Mouse (Mus musculus) intestine, postnatal 0 days (tissue): ENCODE measurements around the gene Sdc4. TPM values are rescaled to one million over a fixed set of nuclear protein-coding genes. Genes with fewer than 3 reads are reported as not detected.

Experiments
- ATAC-seq: fragments of 200-750 bp; cut with Nextera tagmentation; 2 replicates; pipeline ENCODE4 v1.8.0; 2017; ENCODE audit warnings: mild to moderate bottlenecking, moderate TSS enrichment, moderate library complexity
- H3K27ac ChIP-seq: fragments of 300-500 bp; sonication (generic); 2 replicates; pipeline ENCODE4 v1.5.1; 2014; ENCODE audit warnings: mild to moderate bottlenecking, low read depth, low read length, moderate library complexity
- H3K27me3 ChIP-seq: fragments of 300-500 bp; sonication (generic); replicated peaks from 2 replicates; pipeline ENCODE4 v1.6.1; 2014; ENCODE audit warnings: low read length, mixed read lengths; ENCODE audit not compliant: control insufficient read depth, insufficient read depth
- H3K36me3 ChIP-seq: fragments of 300-500 bp; sonication (generic); 2 replicates; pipeline ENCODE4 v1.6.1; 2014; ENCODE audit warnings: mild to moderate bottlenecking, moderate library complexity; ENCODE audit not compliant: control insufficient read depth, insufficient read depth
- H3K4me1 ChIP-seq: fragments of 300-500 bp; sonication (generic); replicated peaks from 2 replicates; pipeline ENCODE4 v1.6.1; 2014; ENCODE audit warnings: antibody characterized with exemption, low read length, mixed read lengths; ENCODE audit not compliant: control insufficient read depth, insufficient read depth
- H3K4me2 ChIP-seq: fragments of 300-500 bp; sonication (generic); replicated peaks from 2 replicates; pipeline ENCODE4 v1.6.1; 2014; ENCODE audit warnings: low read depth, mild to moderate bottlenecking, moderate library complexity
- H3K4me3 ChIP-seq: fragments of 300-500 bp; sonication (generic); 2 replicates; pipeline ENCODE4 v1.5.1; 2014; ENCODE audit warnings: low read depth, low read length
- H3K9ac ChIP-seq: fragments of 300-500 bp; sonication (generic); 2 replicates; pipeline ENCODE4 v1.6.1; 2014; ENCODE audit warnings: mild to moderate bottlenecking, low read depth, low read length
- H3K9me3 ChIP-seq: fragments of 300-500 bp; sonication (generic); 2 replicates; pipeline ENCODE4 v1.6.1; 2016; ENCODE audit warnings: mixed run types; ENCODE audit not compliant: control insufficient read depth
- CTCF ChIP-seq: sonication (generic); IDR thresholded peaks from 2 replicates; pipeline ENCODE4 v1.5.1; 2016; ENCODE audit warnings: low read depth, mild to moderate bottlenecking, control low read depth, antibody characterized with exemption, moderate library complexity
- WGBS: fragments of 180-500 bp; shearing (Covaris S2); extraction: QIAGEN DNeasy Blood & Tissue Kit; methylation state at CpG from one replicate; pipeline ENCODE4 v1.1.7; 2014; 5-methylcytosine and 5-hydroxymethylcytosine counted together
- polyA plus RNA-seq: library from polyadenylated mRNA; unstranded; fragments of >200 nt; fragmentation: Nextera tagmentation; extraction: Ambion mirVana; gene quantifications from 2 replicates; pipeline ENCODE4 v1.2.1, GENCODE M21; 2015

The Sdc4 gene
- polyA plus RNA-seq, 1 experiment from 2014 or later, result 92.0 TPM

DNA sequence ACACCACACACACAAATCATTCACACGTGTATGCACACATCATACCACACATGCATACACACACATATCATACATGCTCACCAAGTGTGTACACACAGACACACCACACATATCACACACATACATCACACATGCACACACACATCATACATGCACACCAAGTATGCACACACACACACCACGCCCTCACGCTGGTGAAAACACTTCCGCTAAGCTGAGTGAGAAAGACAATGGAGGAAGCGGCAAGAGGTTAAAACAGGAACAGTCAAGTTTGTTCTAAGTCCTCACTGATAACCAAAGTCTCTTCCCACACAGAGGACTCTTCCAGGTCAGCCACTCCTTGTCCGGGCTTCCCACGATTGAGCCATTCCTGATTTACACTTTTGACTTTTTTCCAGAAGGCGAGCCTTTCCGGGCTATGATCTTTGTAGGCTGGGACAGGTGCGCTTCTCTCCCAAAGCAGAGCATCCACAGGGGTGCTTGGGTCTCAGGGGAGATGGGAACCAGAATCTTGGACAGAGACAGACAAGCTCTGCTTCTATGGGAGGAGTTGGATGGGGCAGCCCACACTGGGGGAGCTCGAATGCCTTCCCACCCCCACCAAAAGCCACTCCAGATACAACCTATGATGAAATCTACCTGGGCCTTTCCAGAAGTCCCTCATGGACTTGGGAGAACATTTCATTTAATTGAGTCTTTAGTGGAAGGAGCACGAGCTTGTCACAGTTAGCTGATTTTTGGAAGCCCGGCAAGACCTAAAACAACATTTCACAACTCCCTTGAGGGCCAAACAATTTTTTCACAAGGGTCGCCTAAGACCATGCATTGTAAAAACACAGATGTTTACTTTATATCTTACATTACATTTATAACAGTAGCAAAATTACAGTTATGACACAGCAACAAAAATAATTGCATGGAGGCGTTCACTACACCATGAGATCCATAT, 65.9 kb downstream of the Sdc4 start:
- Histone ChIP-seq H3K4me1 (no peaks in the 10 kb centered on the region), H3K27ac (no peak overlapping the region), H3K9me3 (no peaks in the 10 kb centered on the region), H3K9ac (no peak overlapping the region), H3K4me2 (no peak overlapping the region), H3K36me3 (no peaks in the 10 kb centered on the region), H3K27me3 (no peaks in the 10 kb centered on the region), H3K4me3 (no peak overlapping the region)
- TF ChIP-seq CTCF, result no peak
- WGBS, result 85% methylated on average over 15 of the region's 15 CpGs
- ATAC-seq, result no peak

Other genes with a start within 250 kb of the Sdc4 start
- not detected in 2 replicates for gene Wfdc15a, start 243.8 kb downstream of the Sdc4 start, polyA plus RNA-seq
- 1.3 and 2.6 TPM in 2 replicates for gene Wfdc15b, start 222.2 kb downstream of the Sdc4 start, polyA plus RNA-seq
- gene Svs2, start 205.4 kb downstream of the Sdc4 start, polyA plus RNA-seq, result not detected in 2 replicates
- not detected in 2 replicates for gene Svs3b, start 187.2 kb downstream of the Sdc4 start, polyA plus RNA-seq
- not detected in 2 replicates for gene Svs4, start 165.4 kb downstream of the Sdc4 start, polyA plus RNA-seq
- gene Svs3a, start 154.6 kb downstream of the Sdc4 start, polyA plus RNA-seq, result not detected in 2 replicates
- not detected in 2 replicates for gene Svs6, start 127.1 kb downstream of the Sdc4 start, polyA plus RNA-seq
- gene Svs5, start 111.1 kb downstream of the Sdc4 start, polyA plus RNA-seq, result not detected in 2 replicates
- gene Slpi, start 54.8 kb downstream of the Sdc4 start, polyA plus RNA-seq, result 82.5 and 95.0 TPM in 2 replicates
- 0.12 and 0.16 TPM in 2 replicates for gene Rbpjl, start 40.7 kb downstream of the Sdc4 start, polyA plus RNA-seq
- 1.9 and 2.4 TPM in 2 replicates for gene Matn4, start 38.7 kb downstream of the Sdc4 start, polyA plus RNA-seq
- gene Sys1, start 13.1 kb upstream of the Sdc4 start, polyA plus RNA-seq, result 58.7 and 62.3 TPM in 2 replicates
- 21.4 and 29.1 TPM in 2 replicates for gene Gm20458, start 17.1 kb upstream of the Sdc4 start, polyA plus RNA-seq
- not detected in 2 replicates for gene Trp53tg5, start 29.8 kb upstream of the Sdc4 start, polyA plus RNA-seq
- gene Dbndd2, start 42.2 kb upstream of the Sdc4 start, polyA plus RNA-seq, result 15.9 and 18.8 TPM in 2 replicates
- gene Pigt, start 53.6 kb upstream of the Sdc4 start, polyA plus RNA-seq, result 75.8 and 83.0 TPM in 2 replicates
- 6.5 and 11.9 TPM in 2 replicates for gene Wfdc2, start 118.5 kb upstream of the Sdc4 start, polyA plus RNA-seq
- gene Spint3, start 129.6 kb upstream of the Sdc4 start, polyA plus RNA-seq, result not detected in 2 replicates
- gene Wfdc6a, start 141.6 kb upstream of the Sdc4 start, polyA plus RNA-seq, result 0.14 TPM in 1 of 2 replicates, not detected in the other
- gene Eppin, start 149.7 kb upstream of the Sdc4 start, polyA plus RNA-seq, result not detected in 2 replicates
- gene Wfdc6b, start 169.6 kb upstream of the Sdc4 start, polyA plus RNA-seq, result not detected in 2 replicates
- not detected in 2 replicates for gene Wfdc8, start 169.7 kb upstream of the Sdc4 start, polyA plus RNA-seq
- not detected in 2 replicates for gene Wfdc16, start 194.9 kb upstream of the Sdc4 start, polyA plus RNA-seq
- not detected in 2 replicates for gene Wfdc10, start 212.2 kb upstream of the Sdc4 start, polyA plus RNA-seq
- not detected in 2 replicates for gene Wfdc9, start 212.7 kb upstream of the Sdc4 start, polyA plus RNA-seq
- gene Wfdc11, start 230.2 kb upstream of the Sdc4 start, polyA plus RNA-seq, result not detected in 2 replicates
- 0.14 and 0.18 TPM in 2 replicates for gene Wfdc13, start 241.2 kb upstream of the Sdc4 start, polyA plus RNA-seq